Mouse (Mus musculus) lung, postnatal 0 days (tissue): Measurements from ENCODE around the gene Cmbl.

Experiments used
- CTCF ChIP-seq: IDR thresholded peaks from 2 replicates; pipeline ENCODE4 v1.5.1; 2016; ENCODE audit warnings: antibody characterized with exemption, mild to moderate bottlenecking
- EP300 ChIP-seq: IDR thresholded peaks from 2 replicates; pipeline ENCODE4 v1.6.1; 2016; ENCODE audit warnings: antibody characterized with exemption, mild to moderate bottlenecking, control low read depth

DNA sequence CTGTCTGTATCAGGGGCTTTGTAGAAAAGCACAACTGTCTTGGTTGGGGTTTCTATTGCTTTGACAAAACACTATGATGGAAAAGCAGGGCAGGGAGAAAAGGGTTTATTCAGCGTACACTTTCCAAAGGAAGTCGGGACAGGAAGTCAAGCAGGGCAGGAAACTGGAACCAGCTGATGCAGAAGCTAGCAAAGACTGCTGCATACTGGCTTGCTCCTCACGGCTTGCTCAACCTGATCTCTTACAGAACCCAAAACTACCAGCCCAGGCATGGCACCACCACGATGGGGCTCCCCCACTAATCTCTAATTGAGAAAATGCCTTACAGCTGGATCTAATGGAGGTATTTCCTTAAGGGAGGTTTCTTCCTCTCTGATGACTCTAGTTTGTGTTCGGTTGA, 17.8 kb upstream of the Cmbl start:
- no peak for TF ChIP-seq CTCF
- TF ChIP-seq EP300: no peak
